ENCODE assay signal across 38 mouse cellular contexts in the genomic region with DNA sequence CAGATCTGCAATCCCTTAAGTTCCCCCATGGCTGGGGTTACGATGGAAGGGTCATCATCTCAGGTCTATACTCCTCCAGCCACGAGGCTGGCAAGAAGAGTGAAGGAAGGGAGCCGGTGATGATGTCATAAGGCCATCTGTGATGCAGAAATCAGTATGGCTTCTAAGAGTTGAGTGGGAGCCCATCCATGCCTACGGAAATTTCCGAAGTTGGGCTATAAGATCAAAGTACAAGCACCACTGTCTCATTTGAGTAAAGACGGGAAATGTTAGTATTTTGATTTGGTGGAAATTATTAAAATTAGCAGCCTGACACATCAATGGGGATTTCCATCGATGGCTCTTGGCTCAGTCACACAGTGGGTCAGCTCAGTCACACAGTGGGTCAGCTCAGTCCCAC. TPM values are rescaled to one million over a fixed set of nuclear protein-coding genes. Genes with fewer than 3 reads are reported as not detected.
"Had no signal": no experiment of that assay in that cellular context is flagged by ENCODE, and none has a peak within 500 bp of the region (broad histone marks: within the 10 kb centered on the region; RNA-seq: fewer than 3 reads in every experiment).

A gene (minus strand): TSS at position 101 of the 400 bp plus-strand sequence.

- DNase-seq: cerebellum, adult 2 months; cerebellum, adult 8-10 months; cerebellum, adult 9-10 months; cerebellum, adult 9-11 months; cerebellum, postnatal 10 days; cerebellum, postnatal 14 days; cerebellum, postnatal 25 days; cerebellum, postnatal 36 days; embryo, embryonic 11 days; forebrain, postnatal 0 days; gastrocnemius, adult 2 months; gastrocnemius, postnatal 10 days; gastrocnemius, postnatal 14 days; gastrocnemius, postnatal 25 days; gastrocnemius, postnatal 36 days; heart, adult 18-20 months; heart, adult 2 months had no signal

- H3K36me3 ChIP-seq: embryonic facial prominence, embryonic 10.5 days; embryonic facial prominence, embryonic 12.5 days; embryonic facial prominence, embryonic 13.5 days; embryonic facial prominence, embryonic 15.5 days; forebrain, embryonic 10.5 days; forebrain, embryonic 12.5 days; forebrain, embryonic 15.5 days had no signal

- H3K4me1 ChIP-seq: embryonic facial prominence, embryonic 10.5 days; embryonic facial prominence, embryonic 12.5 days; embryonic facial prominence, embryonic 13.5 days; embryonic facial prominence, embryonic 15.5 days; forebrain, embryonic 10.5 days; forebrain, embryonic 12.5 days; forebrain, embryonic 13.5 days; forebrain, embryonic 15.5 days had no signal

- H3K27ac ChIP-seq: embryonic facial prominence, embryonic 10.5 days; embryonic facial prominence, embryonic 12.5 days; embryonic facial prominence, embryonic 13.5 days; embryonic facial prominence, embryonic 15.5 days; forebrain, embryonic 10.5 days; forebrain, embryonic 12.5 days; forebrain, embryonic 13.5 days; forebrain, embryonic 15.5 days; gastrocnemius, adult 2 months; heart, adult 2 months had no signal

- H3K9me3 ChIP-seq: embryonic facial prominence, embryonic 10.5 days; embryonic facial prominence, embryonic 12.5 days; embryonic facial prominence, embryonic 13.5 days; embryonic facial prominence, embryonic 15.5 days; forebrain, embryonic 10.5 days; forebrain, embryonic 12.5 days; forebrain, embryonic 13.5 days; forebrain, embryonic 15.5 days had no signal

- H3K27me3 ChIP-seq: embryonic facial prominence, embryonic 12.5 days; embryonic facial prominence, embryonic 13.5 days; embryonic facial prominence, embryonic 15.5 days; forebrain, embryonic 12.5 days; forebrain, embryonic 13.5 days; forebrain, embryonic 15.5 days had no signal

- ATAC-seq: forebrain, embryonic 13.5 days; forebrain, embryonic 14.5 days; forebrain, embryonic 15.5 days; forebrain, embryonic 16.5 days; forebrain, postnatal 0 days had no signal

- H3K4me3 ChIP-seq: embryonic facial prominence, embryonic 10.5 days; embryonic facial prominence, embryonic 12.5 days; embryonic facial prominence, embryonic 13.5 days; embryonic facial prominence, embryonic 15.5 days; erythroblast, embryonic 14.5 days; forebrain, embryonic 10.5 days; forebrain, embryonic 12.5 days; forebrain, embryonic 13.5 days; forebrain, embryonic 15.5 days; gastrocnemius, adult 2 months; heart, adult 2 months had no signal

- H3K4me2 ChIP-seq: embryonic facial prominence, embryonic 12.5 days; embryonic facial prominence, embryonic 13.5 days; embryonic facial prominence, embryonic 15.5 days; forebrain, embryonic 12.5 days; forebrain, embryonic 13.5 days; forebrain, embryonic 15.5 days had no signal

- H3K9ac ChIP-seq: embryonic facial prominence, embryonic 12.5 days; embryonic facial prominence, embryonic 13.5 days; embryonic facial prominence, embryonic 15.5 days; forebrain, embryonic 12.5 days; forebrain, embryonic 13.5 days; forebrain, embryonic 15.5 days; forebrain, postnatal 0 days had no signal

RNA-seq across cellular contexts. Expression of the gene that starts here (rescaled TPM):
- total RNA-seq: common myeloid progenitor, adult 5-6 weeks; forebrain, postnatal 0 days; gastrocnemius, adult 18-20 months; gastrocnemius, adult 2 months; gastrocnemius, adult 8-10 months; gastrocnemius, postnatal 10 days; gastrocnemius, postnatal 14 days; gastrocnemius, postnatal 25 days; gastrocnemius, postnatal 36 days; gastrocnemius, postnatal 4 days; granulocyte monocyte progenitor cell, adult 5-6 weeks; heart, adult 18-20 months; heart, adult 2 months had no signal
- polyA plus RNA-seq: cerebellum, adult 2 months; cortical plate, adult 2 months; embryonic facial prominence, embryonic 10.5 days; embryonic facial prominence, embryonic 11.5 days; embryonic facial prominence, embryonic 12.5 days; embryonic facial prominence, embryonic 13.5 days; embryonic facial prominence, embryonic 14.5 days; embryonic facial prominence, embryonic 15.5 days; erythroblast, embryonic 14.5 days; forebrain, embryonic 10.5 days; forebrain, embryonic 11.5 days; forebrain, embryonic 12.5 days; forebrain, embryonic 13.5 days; forebrain, embryonic 14.5 days; forebrain, embryonic 15.5 days; forebrain, embryonic 16.5 days; forebrain, postnatal 0 days; frontal cortex, adult 2 months; heart, adult 2 months had no signal
